Mouse (Mus musculus): ENCODE data around the gene Nol4l. TPM values are rescaled to one million over a fixed set of nuclear protein-coding genes. Genes with fewer than 3 reads are reported as not detected.
A peak's percentile ranks its signal among the peaks of the same experiment; 100 is the strongest.

Nol4l gene
- polyA plus RNA-seq, 1 experiment from 2014 or later: 39.9 TPM

- no peaks in the 10 kb centered on the region for H3K36me3 ChIP-seq (ENCODE audit: control insufficient read depth, insufficient read depth, low read length)
- 82% methylated on average over 3 of the region's 3 CpGs for WGBS
- no peak for ATAC-seq
These were observed 82.1 kb downstream of the Nol4l start for GRCm38 (mm10) chr2:153447719-153448118.

GRCm38 (mm10) chr2:153446476-153446875 lies 83.3 kb downstream of the Nol4l start:
- no peak overlapping the region for H3K9ac ChIP-seq (ENCODE audit: low read depth, low read length)
- peak overlapping the region; percentile 94; the same call in 1 of the 2 replicates for H3K4me2 ChIP-seq (ENCODE audit: low read length)
- no peaks in the 10 kb centered on the region for H3K27me3 ChIP-seq (ENCODE audit: control insufficient read depth, insufficient read depth, low read depth, low read length)
- H3K4me1 ChIP-seq (ENCODE audit: control insufficient read depth, insufficient read depth, low read length): peaks cover 24% of the 10 kb centered on the region
- H3K9me3 ChIP-seq (replicated peaks; ENCODE audit: control insufficient read depth, low read length, poor library complexity, severe bottlenecking): no peaks in the 10 kb centered on the region
- ATAC-seq: no peak
- peak overlapping the region; percentile 96; the same call in 1 of the 2 replicates for H3K27ac ChIP-seq (ENCODE audit: low read length)
- H3K36me3 ChIP-seq (ENCODE audit: control insufficient read depth, insufficient read depth, low read length): no peaks in the 10 kb centered on the region
- 27% methylated on average over 4 of the region's 4 CpGs for WGBS
- no peak overlapping the region for H3K4me3 ChIP-seq (ENCODE audit: low read depth, low read length)

More at GRCm38 (mm10) chr2:153447719-153448118, 82.1 kb downstream of the Nol4l start:
- Histone ChIP-seq H3K4me1 (ENCODE audit: control insufficient read depth, insufficient read depth, low read length) (peaks cover 11% of the 10 kb centered on the region), H3K4me2 (ENCODE audit: low read length) (no peak overlapping the region), H3K27me3 (ENCODE audit: control insufficient read depth, insufficient read depth, low read depth, low read length) (no peaks in the 10 kb centered on the region), H3K9me3 (replicated peaks; ENCODE audit: control insufficient read depth, low read length, poor library complexity, severe bottlenecking) (no peaks in the 10 kb centered on the region), H3K4me3 (ENCODE audit: low read depth, low read length) (no peak overlapping the region), H3K9ac (ENCODE audit: low read depth, low read length) (no peak overlapping the region), H3K27ac (ENCODE audit: low read length) (no peak overlapping the region)

GRCm38 (mm10) chr2:153446017-153446408 lies 83.8 kb downstream of the Nol4l start:
- ATAC-seq: no peak
- under 1% methylated on average over 8 of the region's 8 CpGs for WGBS
- Histone ChIP-seq H3K27me3 (ENCODE audit: control insufficient read depth, insufficient read depth, low read depth, low read length) (no peaks in the 10 kb centered on the region), H3K4me3 (ENCODE audit: low read depth, low read length) (peak overlapping the region; percentile 68), H3K4me2 (ENCODE audit: low read length) (peak overlapping the region; percentile 94), H3K4me1 (ENCODE audit: control insufficient read depth, insufficient read depth, low read length) (peaks cover 28% of the 10 kb centered on the region), H3K36me3 (ENCODE audit: control insufficient read depth, insufficient read depth, low read length) (no peaks in the 10 kb centered on the region), H3K27ac (ENCODE audit: low read length) (peak overlapping the region; percentile 96), H3K9ac (ENCODE audit: low read depth, low read length) (peak overlapping the region; percentile 82), H3K9me3 (replicated peaks; ENCODE audit: control insufficient read depth, low read length, poor library complexity, severe bottlenecking) (no peaks in the 10 kb centered on the region)

GRCm38 (mm10) chr2:153445137-153446016 lies 84.4 kb downstream of the Nol4l start:
- peak overlapping the region; percentile 96 for H3K27ac ChIP-seq (ENCODE audit: low read length)
- H3K27me3 ChIP-seq (ENCODE audit: control insufficient read depth, insufficient read depth, low read depth, low read length): no peaks in the 10 kb centered on the region
- WGBS: under 1% methylated on average over 58 of the region's 59 CpGs
- peak overlapping the region; percentile 68 for H3K4me3 ChIP-seq (ENCODE audit: low read depth, low read length)
- peaks cover 35% of the 10 kb centered on the region for H3K4me1 ChIP-seq (ENCODE audit: control insufficient read depth, insufficient read depth, low read length)
- H3K9me3 ChIP-seq (replicated peaks; ENCODE audit: control insufficient read depth, low read length, poor library complexity, severe bottlenecking): no peaks in the 10 kb centered on the region
- H3K4me2 ChIP-seq (ENCODE audit: low read length): peak overlapping the region; percentile 94
- H3K36me3 ChIP-seq (ENCODE audit: control insufficient read depth, insufficient read depth, low read length): no peaks in the 10 kb centered on the region
- peak overlapping the region; percentile 82 for H3K9ac ChIP-seq (ENCODE audit: low read depth, low read length)
- peak; percentile 57 for ATAC-seq

GRCm38 (mm10) chr2:153444254-153445136 lies 85.3 kb downstream of the Nol4l start:
- no peaks in the 10 kb centered on the region for H3K36me3 ChIP-seq (ENCODE audit: control insufficient read depth, insufficient read depth, low read length)
- peak; percentile 73 for ATAC-seq
- no peaks in the 10 kb centered on the region for H3K27me3 ChIP-seq (ENCODE audit: control insufficient read depth, insufficient read depth, low read depth, low read length)
- peak overlapping the region; percentile 68 for H3K4me3 ChIP-seq (ENCODE audit: low read depth, low read length)
- peak overlapping the region; percentile 96 for H3K27ac ChIP-seq (ENCODE audit: low read length)
- H3K9me3 ChIP-seq (replicated peaks; ENCODE audit: control insufficient read depth, low read length, poor library complexity, severe bottlenecking): no peaks in the 10 kb centered on the region
- peak overlapping the region; percentile 82 for H3K9ac ChIP-seq (ENCODE audit: low read depth, low read length)
- peak overlapping the region; percentile 94 for H3K4me2 ChIP-seq (ENCODE audit: low read length)
- H3K4me1 ChIP-seq (ENCODE audit: control insufficient read depth, insufficient read depth, low read length): peaks cover 40% of the 10 kb centered on the region
- 2% methylated on average over 21 of the region's 64 CpGs for WGBS

- peak overlapping the region; percentile 94 for H3K4me2 ChIP-seq (ENCODE audit: low read length)
- no peaks in the 10 kb centered on the region for H3K36me3 ChIP-seq (ENCODE audit: control insufficient read depth, insufficient read depth, low read length)
- no peaks in the 10 kb centered on the region for H3K27me3 ChIP-seq (ENCODE audit: control insufficient read depth, insufficient read depth, low read depth, low read length)
- WGBS: under 1% methylated on average over 49 of the region's 59 CpGs
- peak overlapping the region; percentile 68 for H3K4me3 ChIP-seq (ENCODE audit: low read depth, low read length)
- H3K9ac ChIP-seq (ENCODE audit: low read depth, low read length): peak overlapping the region; percentile 82
- H3K9me3 ChIP-seq (replicated peaks; ENCODE audit: control insufficient read depth, low read length, poor library complexity, severe bottlenecking): no peaks in the 10 kb centered on the region
- peaks cover 40% of the 10 kb centered on the region for H3K4me1 ChIP-seq (ENCODE audit: control insufficient read depth, insufficient read depth, low read length)
- H3K27ac ChIP-seq (ENCODE audit: low read length): peak overlapping the region; percentile 96
- peak; percentile 59 for ATAC-seq
These were observed 86.1 kb downstream of the Nol4l start for GRCm38 (mm10) chr2:153443434-153444240.

- Histone ChIP-seq H3K9ac (ENCODE audit: low read depth, low read length) (peak overlapping the region; percentile 82), H3K27ac (ENCODE audit: low read length) (peak overlapping the region; percentile 96), H3K4me3 (ENCODE audit: low read depth, low read length) (peak overlapping the region; percentile 68), H3K27me3 (ENCODE audit: control insufficient read depth, insufficient read depth, low read depth, low read length) (no peaks in the 10 kb centered on the region), H3K4me2 (ENCODE audit: low read length) (peak overlapping the region; percentile 94), H3K36me3 (ENCODE audit: control insufficient read depth, insufficient read depth, low read length) (no peaks in the 10 kb centered on the region), H3K4me1 (ENCODE audit: control insufficient read depth, insufficient read depth, low read length) (peaks cover 42% of the 10 kb centered on the region), H3K9me3 (replicated peaks; ENCODE audit: control insufficient read depth, low read length, poor library complexity, severe bottlenecking) (no peaks in the 10 kb centered on the region)
- ATAC-seq: no peak
- WGBS: 2% methylated on average over 5 of the region's 5 CpGs
These were observed 87.1 kb downstream of the Nol4l start for GRCm38 (mm10) chr2:153442720-153443119.

- no peaks in the 10 kb centered on the region for H3K9me3 ChIP-seq (replicated peaks; ENCODE audit: control insufficient read depth, low read length, poor library complexity, severe bottlenecking)
- H3K9ac ChIP-seq (ENCODE audit: low read depth, low read length): peak overlapping the region; percentile 36
- H3K4me2 ChIP-seq (ENCODE audit: low read length): peak overlapping the region; percentile 94; the same call in 1 of the 2 replicates
- ATAC-seq: no peak
- H3K4me1 ChIP-seq (ENCODE audit: control insufficient read depth, insufficient read depth, low read length): peaks cover 50% of the 10 kb centered on the region
- no peak overlapping the region for H3K4me3 ChIP-seq (ENCODE audit: low read depth, low read length)
- WGBS: 41% methylated on average over 3 of the region's 3 CpGs
- H3K27ac ChIP-seq (ENCODE audit: low read length): 0 out of 2 replicates have a peak overlapping the region, but pooled peaks have one; percentile 19
- no peaks in the 10 kb centered on the region for H3K36me3 ChIP-seq (ENCODE audit: control insufficient read depth, insufficient read depth, low read length)
- no peaks in the 10 kb centered on the region for H3K27me3 ChIP-seq (ENCODE audit: control insufficient read depth, insufficient read depth, low read depth, low read length)
These were observed 88.5 kb downstream of the Nol4l start for GRCm38 (mm10) chr2:153441228-153441627.

All from midbrain, embryonic 16.5 days (tissue).